Mouse (Mus musculus) limb, embryonic 11.5 days (tissue): Measurements from ENCODE around the gene Pex11g. TPM values are rescaled to one million over a fixed set of nuclear protein-coding genes. Genes with fewer than 3 reads are reported as not detected.

Source experiments
- ATAC-seq: fragments of 200-750 bp; cut with Nextera tagmentation; 2 replicates; pipeline ENCODE4 v1.8.0; 2017; ENCODE audit warnings: low read depth; ENCODE audit not compliant: insufficient number of reproducible peaks, low FRiP score, low TSS enrichment
- DNase-seq: peaks from one replicate; pipeline ENCODE4 v3.0.0-alpha.2; 2015; ENCODE audit warnings: low spot score
- H3K27ac ChIP-seq: fragments of 300-500 bp; sonication (generic); replicated peaks from 2 replicates; pipeline ENCODE4 v1.5.1; 2014; ENCODE audit warnings: low read depth, mild to moderate bottlenecking, low read length
- H3K27me3 ChIP-seq: fragments of 300-500 bp; sonication (generic); 2 replicates; pipeline ENCODE4 v1.6.1; 2014; ENCODE audit warnings: mild to moderate bottlenecking, low read length, mixed read lengths; ENCODE audit not compliant: control insufficient read depth, insufficient read depth
- H3K36me3 ChIP-seq: fragments of 300-500 bp; sonication (generic); 2 replicates; pipeline ENCODE4 v1.6.1; 2014; ENCODE audit warnings: mild to moderate bottlenecking, low read length, moderate library complexity, mixed read lengths; ENCODE audit not compliant: control insufficient read depth, insufficient read depth
- H3K4me1 ChIP-seq: fragments of 300-500 bp; sonication (generic); 2 replicates; pipeline ENCODE4 v1.6.1; 2014; ENCODE audit warnings: low read length, mixed read lengths; ENCODE audit not compliant: control insufficient read depth, insufficient read depth
- H3K4me2 ChIP-seq: fragments of 300-500 bp; sonication (generic); 2 replicates; pipeline ENCODE4 v1.6.1; 2014; ENCODE audit warnings: low read depth, mild to moderate bottlenecking, moderate library complexity; ENCODE audit not compliant: severe bottlenecking
- H3K4me3 ChIP-seq: fragments of 300-500 bp; sonication (generic); 2 replicates; pipeline ENCODE4 v1.5.1; 2014; ENCODE audit warnings: low read depth, low read length
- H3K9ac ChIP-seq: fragments of 300-500 bp; sonication (generic); 2 replicates; pipeline ENCODE4 v1.6.1; 2014; ENCODE audit warnings: mild to moderate bottlenecking, low read length
- H3K9me3 ChIP-seq: fragments of 300-500 bp; sonication (generic); 2 replicates; pipeline ENCODE4 v1.6.1; 2016; ENCODE audit warnings: low read length; ENCODE audit not compliant: control insufficient read depth
- WGBS: fragments of 180-500 bp; shearing (Covaris S2); extraction: QIAGEN DNeasy Blood & Tissue Kit; methylation state at CpG from one replicate; pipeline ENCODE4 v1.1.7; 2014; 5-methylcytosine and 5-hydroxymethylcytosine counted together
- polyA plus RNA-seq: library from polyadenylated mRNA; unstranded; fragments of >200 nt; fragmentation: Nextera tagmentation; extraction: Ambion mirVana; gene quantifications from 2 replicates; pipeline ENCODE4 v1.2.1, GENCODE M21; 2014

Pex11g gene
- polyA plus RNA-seq, 1 experiment from 2014 or later: 2.9 TPM

DNA sequence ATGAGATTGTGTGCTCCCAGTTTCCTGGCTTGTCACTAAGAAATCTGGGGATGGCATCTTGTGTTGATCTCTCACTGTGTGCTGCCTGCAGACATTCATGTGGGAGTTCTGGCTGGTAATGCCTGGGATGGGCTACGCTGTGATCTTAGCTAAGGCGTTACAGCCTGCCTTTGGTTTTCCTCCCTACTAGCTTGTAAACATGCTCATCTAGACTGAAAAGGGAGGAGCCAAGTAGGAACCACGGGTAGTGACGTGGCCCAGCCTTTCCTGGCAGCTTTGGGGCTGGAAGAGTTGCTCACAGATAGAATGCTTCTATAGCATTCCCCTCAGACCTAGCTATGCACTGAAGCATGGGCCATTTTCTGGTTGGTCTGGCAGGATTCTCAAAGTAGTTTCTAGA is 34.7 kb upstream of the Pex11g start:
- Histone ChIP-seq H3K4me3 (no peak overlapping the region), H3K4me2 (no peak overlapping the region), H3K9me3 (no peaks in the 10 kb centered on the region), H3K27me3 (no peaks in the 10 kb centered on the region), H3K36me3 (peaks cover under 1% of the 10 kb centered on the region; the same call in 1 of the 2 replicates), H3K9ac (no peak overlapping the region), H3K27ac (no peak overlapping the region), H3K4me1 (peaks cover 6% of the 10 kb centered on the region; the same call in 1 of the 2 replicates)
- ATAC-seq (no peak), DNase-seq (no peak)
- WGBS: 68% methylated on average over 4 of the region's 4 CpGs

DNA sequence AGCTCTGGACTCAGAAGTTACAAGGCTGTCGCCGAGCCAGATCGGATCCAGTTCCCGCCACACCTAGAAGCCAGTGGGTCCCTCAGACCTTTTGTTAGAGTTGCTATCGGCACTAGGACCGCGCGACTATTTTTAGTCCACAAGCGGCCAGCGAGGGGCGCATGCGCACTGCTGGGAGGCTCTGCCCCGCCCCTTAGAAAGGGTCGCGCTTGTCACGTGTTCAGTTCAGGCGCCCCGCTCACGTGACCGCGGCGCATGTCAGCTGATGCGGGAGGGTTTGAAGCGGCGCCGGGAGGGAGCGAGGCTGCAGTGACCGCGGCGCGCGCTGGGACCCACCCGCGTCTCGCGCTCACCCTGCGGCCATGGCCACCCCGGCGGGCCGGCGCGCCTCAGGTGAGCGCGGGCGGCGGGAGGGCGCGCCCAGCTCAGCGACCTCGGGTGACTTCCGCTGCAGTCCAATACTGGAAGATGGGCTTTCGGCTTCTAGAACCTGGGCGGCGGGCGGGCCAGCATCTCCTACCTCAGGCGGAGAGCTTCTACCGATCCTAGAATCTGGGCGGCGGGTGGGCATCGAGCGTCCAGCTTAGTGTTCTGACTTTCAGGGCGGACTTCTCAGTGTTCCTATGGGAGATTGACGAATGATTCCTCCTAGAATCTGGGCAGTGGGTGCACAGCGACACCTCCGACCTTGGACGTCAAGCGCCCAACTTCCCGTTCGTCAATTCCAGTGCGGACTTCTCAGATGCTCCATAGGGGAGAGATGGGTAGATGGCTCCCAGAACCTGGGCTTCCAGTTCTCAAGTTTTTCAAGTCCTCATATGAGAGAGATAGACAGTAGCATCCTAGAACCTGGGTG is 33.0 kb upstream of the Pex11g start, which contains the start of gene Mcoln1:
Mcoln1 (plus strand) TSS at position 223 of the 856 bp plus-strand sequence.
- Histone ChIP-seq H3K27me3 (no peaks in the 10 kb centered on the region), H3K9me3 (peaks cover 8% of the 10 kb centered on the region), H3K27ac (peak within 1 kb of the TSS; percentile 87), H3K4me3 (peak within 1 kb of the TSS; percentile 74), H3K4me2 (peak within 1 kb of the TSS; percentile 75), H3K4me1 (peaks cover 6% of the 10 kb centered on the region; the same call in 1 of the 2 replicates), H3K36me3 (peaks cover 18% of the 10 kb centered on the region), H3K9ac (peak within 1 kb of the TSS; percentile 76)
- peak; percentile 87 for ATAC-seq
- peak; percentile 99 for DNase-seq
- WGBS: under 1% methylated on average over 66 of the region's 70 CpGs

DNA sequence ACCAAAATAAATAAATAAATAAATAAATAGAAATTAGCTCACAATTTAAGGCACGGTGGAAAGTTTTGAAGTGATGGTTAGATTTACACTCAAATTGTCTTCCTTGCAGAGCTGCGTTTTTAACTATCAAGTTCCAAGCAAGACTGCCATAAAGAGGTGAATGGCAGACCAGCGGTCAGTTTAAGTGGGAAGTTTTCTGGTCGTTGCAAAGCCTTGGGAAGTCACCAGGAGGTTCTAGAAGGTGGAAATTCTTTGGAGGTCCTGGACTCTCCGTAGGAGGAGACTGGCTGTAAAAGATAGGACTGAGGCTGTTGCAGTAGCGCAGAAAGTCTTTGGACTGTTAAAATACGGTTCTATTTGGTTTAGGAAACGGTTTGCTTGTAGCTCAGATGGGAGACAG is 32.3 kb upstream of the Pex11g start:
- H3K9me3 ChIP-seq: peaks cover 8% of the 10 kb centered on the region
- peak overlapping the region; percentile 75 for H3K4me2 ChIP-seq
- peaks cover 6% of the 10 kb centered on the region; the same call in 1 of the 2 replicates for H3K4me1 ChIP-seq
- H3K27me3 ChIP-seq: no peaks in the 10 kb centered on the region
- peak overlapping the region; percentile 76 for H3K9ac ChIP-seq
- peak overlapping the region; percentile 74 for H3K4me3 ChIP-seq
- ATAC-seq: peak; percentile 4; the same call in 1 of the 2 replicates
- H3K27ac ChIP-seq: peak overlapping the region; percentile 87
- peaks cover 22% of the 10 kb centered on the region for H3K36me3 ChIP-seq
- 5% methylated on average over 8 of the region's 8 CpGs for WGBS
- no peak for DNase-seq

DNA sequence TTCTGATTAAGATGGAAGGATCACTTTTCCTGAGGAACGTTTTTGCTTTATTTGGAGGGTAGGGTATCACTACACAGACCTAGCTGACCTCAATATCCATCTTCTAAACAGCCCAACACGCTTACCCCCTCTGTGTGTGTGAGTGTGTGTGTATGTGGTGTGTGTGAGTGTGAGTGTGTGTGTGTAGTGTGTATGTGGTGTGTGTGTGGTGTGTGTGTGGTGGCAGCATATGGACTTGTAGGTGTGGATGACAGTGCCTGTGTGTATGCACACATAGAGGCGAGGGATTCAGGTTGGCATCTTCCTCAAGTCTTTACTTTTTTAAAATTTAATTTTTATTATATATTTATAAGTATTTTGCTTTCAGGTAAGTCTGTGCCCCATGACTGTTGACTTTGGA is 31.1 kb upstream of the Pex11g start:
- no peak overlapping the region for H3K9ac ChIP-seq
- H3K9me3 ChIP-seq: peaks cover 8% of the 10 kb centered on the region
- no peak overlapping the region for H3K4me2 ChIP-seq
- H3K27ac ChIP-seq: no peak overlapping the region
- DNase-seq (no peak), ATAC-seq (no peak)
- H3K4me1 ChIP-seq: peaks cover 6% of the 10 kb centered on the region; the same call in 1 of the 2 replicates
- no peaks in the 10 kb centered on the region for H3K27me3 ChIP-seq
- no peak overlapping the region for H3K4me3 ChIP-seq
- WGBS: 84% methylated on average over 3 of the region's 3 CpGs
- peaks cover 22% of the 10 kb centered on the region for H3K36me3 ChIP-seq

DNA sequence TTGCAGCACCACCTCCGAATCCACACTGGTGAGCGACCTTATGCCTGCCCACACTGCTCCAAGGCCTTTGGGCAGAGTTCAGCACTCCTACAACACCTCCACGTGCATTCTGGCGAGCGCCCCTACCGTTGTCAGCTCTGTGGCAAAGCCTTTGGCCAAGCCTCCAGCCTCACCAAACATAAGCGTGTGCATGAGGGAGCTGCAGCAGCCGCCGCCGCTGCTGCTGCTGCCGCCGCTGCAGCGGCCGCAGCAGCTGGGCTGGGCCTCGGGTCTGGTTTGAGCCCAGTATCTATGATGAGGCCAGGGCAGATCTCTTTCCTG is 28.9 kb upstream of the Pex11g start:
- peaks cover 22% of the 10 kb centered on the region for H3K36me3 ChIP-seq
- H3K4me3 ChIP-seq: no peak overlapping the region
- no peak overlapping the region for H3K27ac ChIP-seq
- no peaks in the 10 kb centered on the region for H3K27me3 ChIP-seq
- H3K4me2 ChIP-seq: no peak overlapping the region
- H3K9me3 ChIP-seq: peaks cover 8% of the 10 kb centered on the region
- no peak overlapping the region for H3K9ac ChIP-seq
- DNase-seq: no peak
- WGBS: 91% methylated on average over 15 of the region's 15 CpGs
- peaks cover 6% of the 10 kb centered on the region; the same call in 1 of the 2 replicates for H3K4me1 ChIP-seq
- ATAC-seq: no peak

DNA sequence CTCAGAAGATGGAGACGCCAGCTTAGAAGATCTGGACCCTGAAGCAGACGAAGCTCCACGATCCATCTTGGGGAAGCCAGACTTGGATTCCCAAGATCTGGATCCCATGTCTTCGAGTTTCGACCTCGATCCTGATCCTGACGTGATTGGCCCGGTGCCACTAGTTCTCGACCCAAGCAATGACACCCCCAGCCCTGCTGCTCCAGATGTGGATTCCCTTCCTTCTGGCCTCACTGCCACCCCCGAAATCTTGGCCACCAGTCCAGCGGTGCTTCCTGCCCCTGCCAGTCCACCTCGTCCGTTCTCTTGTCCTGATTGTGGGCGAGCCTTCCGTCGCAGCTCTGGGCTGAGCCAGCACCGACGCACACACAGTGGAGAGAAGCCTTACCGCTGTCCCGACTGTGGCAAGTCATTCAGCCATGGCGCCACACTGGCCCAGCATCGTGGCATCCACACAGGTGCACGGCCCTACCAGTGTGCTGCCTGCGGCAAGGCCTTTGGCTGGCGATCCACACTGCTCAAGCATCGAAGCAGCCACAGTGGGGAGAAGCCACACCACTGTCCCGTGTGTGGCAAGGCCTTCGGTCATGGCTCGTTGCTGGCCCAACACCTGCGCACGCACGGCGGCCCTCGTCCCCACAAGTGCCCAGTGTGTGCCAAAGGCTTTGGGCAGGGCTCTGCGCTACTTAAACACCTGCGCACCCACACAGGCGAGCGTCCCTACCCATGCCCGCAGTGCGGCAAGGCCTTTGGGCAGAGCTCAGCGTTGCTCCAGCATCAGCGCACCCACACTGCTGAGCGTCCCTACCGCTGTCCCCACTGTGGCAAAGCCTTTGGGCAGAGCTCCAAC is 28.3 kb upstream of the Pex11g start:
- DNase-seq (no peak), ATAC-seq (no peak)
- Histone ChIP-seq H3K4me3 (no peak overlapping the region), H3K27ac (no peak overlapping the region), H3K9ac (no peak overlapping the region), H3K36me3 (peaks cover 22% of the 10 kb centered on the region), H3K4me2 (no peak overlapping the region), H3K27me3 (no peaks in the 10 kb centered on the region), H3K9me3 (peaks cover 8% of the 10 kb centered on the region), H3K4me1 (peaks cover under 1% of the 10 kb centered on the region; the same call in 1 of the 2 replicates)
- 96% methylated on average over 44 of the region's 44 CpGs for WGBS

DNA sequence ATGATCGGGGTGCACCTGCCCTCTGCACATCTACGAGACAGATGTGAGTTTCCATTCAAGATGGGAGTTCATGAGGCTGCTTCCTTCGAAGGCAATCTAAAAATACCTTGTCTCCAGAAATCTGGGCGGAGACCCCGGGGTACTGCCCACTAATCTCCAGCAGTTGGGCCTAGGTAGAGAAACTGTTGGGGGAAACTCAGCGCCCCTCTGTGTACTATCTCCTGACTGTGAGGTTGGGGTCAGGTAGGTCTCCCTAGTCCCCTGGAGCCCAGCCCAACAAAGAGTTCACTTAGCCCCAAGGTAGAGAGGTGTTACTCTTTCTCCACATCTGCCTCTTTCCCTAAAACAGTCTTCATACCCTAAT is 26.3 kb upstream of the Pex11g start:
- Histone ChIP-seq H3K4me1 (no peaks in the 10 kb centered on the region), H3K4me2 (peak overlapping the region; percentile 65), H3K27me3 (no peaks in the 10 kb centered on the region), H3K36me3 (peaks cover 22% of the 10 kb centered on the region), H3K4me3 (peak overlapping the region; percentile 86), H3K9ac (peak overlapping the region; percentile 83), H3K27ac (no peak overlapping the region), H3K9me3 (peaks cover 8% of the 10 kb centered on the region)
- no peak for ATAC-seq
- DNase-seq: no peak
- 51% methylated on average over 6 of the region's 6 CpGs for WGBS
